Mouse (Mus musculus) liver, embryonic 15.5 days (tissue): ENCODE measurements at regions not wholly inside any gene's neighbourhood (a gene's known extent, or its start where the extent isn't known, plus 50 kb on each side); places are given as distances from the start of the nearest gene placed in this dataset.

Experiments used
- ATAC-seq: fragments of 200-750 bp; cut with Nextera tagmentation; 2 replicates; pipeline ENCODE4 v1.8.0; 2017; ENCODE audit warnings: moderate number of reproducible peaks, mild to moderate bottlenecking, moderate library complexity; ENCODE audit not compliant: insufficient read depth
- H3K27ac ChIP-seq: fragments of 300-500 bp; sonication (generic); replicated peaks from 2 replicates; pipeline ENCODE4 v1.5.1; 2015; ENCODE audit warnings: mild to moderate bottlenecking, inconsistent platforms
- H3K27me3 ChIP-seq: fragments of 300-500 bp; sonication (generic); 2 replicates; pipeline ENCODE4 v1.6.1; 2015; ENCODE audit warnings: mild to moderate bottlenecking, inconsistent platforms
- H3K36me3 ChIP-seq: fragments of 300-500 bp; sonication (generic); replicated peaks from 2 replicates; pipeline ENCODE4 v1.6.1; 2015; ENCODE audit warnings: moderate library complexity, mild to moderate bottlenecking, inconsistent platforms
- H3K4me1 ChIP-seq: fragments of 300-500 bp; sonication (generic); replicated peaks from 2 replicates; pipeline ENCODE4 v1.6.1; 2015; ENCODE audit warnings: inconsistent platforms
- H3K4me2 ChIP-seq: fragments of 300-500 bp; sonication (generic); 2 replicates; pipeline ENCODE4 v1.6.1; 2015; ENCODE audit warnings: moderate library complexity, mild to moderate bottlenecking, inconsistent platforms
- H3K4me3 ChIP-seq: fragments of 300-500 bp; sonication (generic); replicated peaks from 2 replicates; pipeline ENCODE4 v1.5.1; 2015; ENCODE audit warnings: mild to moderate bottlenecking, inconsistent platforms
- H3K9ac ChIP-seq: fragments of 300-500 bp; sonication (generic); 2 replicates; pipeline ENCODE4 v1.6.1; 2015; ENCODE audit warnings: moderate library complexity, mild to moderate bottlenecking, inconsistent platforms
- H3K9me3 ChIP-seq: fragments of 300-500 bp; sonication (generic); replicated peaks from 2 replicates; pipeline ENCODE4 v1.6.1; 2016; ENCODE audit warnings: inconsistent platforms
- WGBS: fragments of 180-500 bp; shearing (Covaris S2); methylation state at CpG from one replicate; pipeline ENCODE4 v1.1.7; 2015; ENCODE audit warnings: mixed read lengths; ENCODE audit not compliant: insufficient replicate concordance; 5-methylcytosine and 5-hydroxymethylcytosine counted together

DNA sequence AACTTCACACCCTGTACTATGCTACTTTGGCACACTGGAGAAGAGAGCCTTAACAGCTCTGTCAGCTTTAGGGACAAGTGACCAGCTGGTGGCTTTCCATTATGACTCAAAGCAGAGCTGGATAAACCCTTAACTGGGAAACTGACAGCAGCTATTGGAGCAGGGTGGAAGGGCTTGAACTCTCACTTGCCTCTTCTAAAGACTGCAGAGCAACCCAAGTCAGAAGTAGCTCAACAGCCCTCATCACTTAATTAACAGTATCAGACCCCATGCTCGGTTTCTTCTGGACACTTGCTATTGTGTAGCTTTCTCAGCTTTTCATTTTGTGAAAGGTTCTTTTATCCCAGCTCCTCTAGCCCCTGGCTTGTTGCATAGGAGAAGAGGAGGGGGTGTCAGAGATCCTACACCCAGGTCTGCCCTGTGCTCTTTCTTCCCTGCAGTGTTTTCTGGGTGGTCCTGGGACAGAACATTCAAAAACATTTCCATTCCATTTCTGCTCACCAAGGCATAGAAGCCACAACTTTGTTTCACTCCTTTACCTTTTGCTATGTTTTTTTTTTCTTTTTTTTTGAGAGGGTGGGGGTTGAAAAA, 373.1 kb upstream of the Plxna2 start:
- H3K9ac ChIP-seq = no peak overlapping the region
- H3K9me3 ChIP-seq = no peaks in the 10 kb centered on the region
- no peaks in the 10 kb centered on the region for H3K36me3 ChIP-seq
- 45% methylated on average over 1 of the region's 1 CpGs for WGBS
- H3K27ac ChIP-seq = no peak overlapping the region
- H3K4me1 ChIP-seq = no peaks in the 10 kb centered on the region
- no peaks in the 10 kb centered on the region for H3K27me3 ChIP-seq
- no peak overlapping the region for H3K4me2 ChIP-seq
- no peak overlapping the region for H3K4me3 ChIP-seq
- no peak for ATAC-seq

DNA sequence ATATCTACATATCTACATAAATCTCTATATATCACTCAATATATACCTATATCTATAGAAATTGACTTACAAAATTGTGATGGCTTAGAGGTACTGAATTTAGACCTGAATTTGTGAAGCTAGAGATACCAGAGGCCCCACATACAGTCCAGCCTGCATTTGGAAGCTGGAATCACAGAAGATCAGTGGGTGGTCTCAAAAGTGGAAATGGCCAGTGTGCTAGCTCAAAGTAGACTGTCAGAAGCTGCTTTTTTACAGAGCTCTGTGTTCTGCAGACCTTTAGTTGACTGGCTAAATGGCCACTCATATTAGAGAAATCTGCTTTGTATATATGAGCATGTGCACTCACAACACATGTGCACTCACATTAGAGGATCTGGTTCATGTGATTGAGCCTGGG, 376.9 kb upstream of the Plxna2 start:
- Histone ChIP-seq H3K4me2 (no peak overlapping the region), H3K27me3 (no peaks in the 10 kb centered on the region), H3K27ac (no peak overlapping the region), H3K36me3 (no peaks in the 10 kb centered on the region), H3K9ac (no peak overlapping the region), H3K4me1 (no peaks in the 10 kb centered on the region), H3K4me3 (no peak overlapping the region), H3K9me3 (no peaks in the 10 kb centered on the region)
- ATAC-seq = no peak

DNA sequence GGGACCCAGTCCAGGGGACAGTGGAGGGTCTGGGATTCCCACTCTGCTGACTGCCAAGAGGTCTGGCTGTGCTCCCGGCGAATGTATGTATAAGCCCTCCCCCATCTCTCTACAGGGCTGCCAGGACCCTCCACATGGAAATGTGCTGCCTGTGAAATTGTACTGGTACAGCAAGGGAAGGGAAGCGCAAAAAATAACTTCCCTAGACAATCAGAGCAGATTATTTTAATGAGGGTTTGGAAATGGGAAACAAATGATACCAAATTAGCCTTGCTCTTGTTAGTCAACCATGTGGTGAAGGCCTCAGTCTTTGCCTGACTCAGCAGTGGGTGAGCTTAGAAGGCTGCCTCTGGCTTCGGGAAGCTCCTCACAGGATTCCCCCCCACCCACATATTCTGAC, 386.8 kb upstream of the Plxna2 start:
- Histone ChIP-seq H3K27ac (no peak overlapping the region), H3K27me3 (no peaks in the 10 kb centered on the region), H3K4me2 (no peak overlapping the region), H3K4me1 (no peaks in the 10 kb centered on the region), H3K36me3 (no peaks in the 10 kb centered on the region), H3K9me3 (no peaks in the 10 kb centered on the region), H3K9ac (no peak overlapping the region), H3K4me3 (no peak overlapping the region)
- ATAC-seq = no peak
- 52% methylated on average over 4 of the region's 4 CpGs for WGBS

DNA sequence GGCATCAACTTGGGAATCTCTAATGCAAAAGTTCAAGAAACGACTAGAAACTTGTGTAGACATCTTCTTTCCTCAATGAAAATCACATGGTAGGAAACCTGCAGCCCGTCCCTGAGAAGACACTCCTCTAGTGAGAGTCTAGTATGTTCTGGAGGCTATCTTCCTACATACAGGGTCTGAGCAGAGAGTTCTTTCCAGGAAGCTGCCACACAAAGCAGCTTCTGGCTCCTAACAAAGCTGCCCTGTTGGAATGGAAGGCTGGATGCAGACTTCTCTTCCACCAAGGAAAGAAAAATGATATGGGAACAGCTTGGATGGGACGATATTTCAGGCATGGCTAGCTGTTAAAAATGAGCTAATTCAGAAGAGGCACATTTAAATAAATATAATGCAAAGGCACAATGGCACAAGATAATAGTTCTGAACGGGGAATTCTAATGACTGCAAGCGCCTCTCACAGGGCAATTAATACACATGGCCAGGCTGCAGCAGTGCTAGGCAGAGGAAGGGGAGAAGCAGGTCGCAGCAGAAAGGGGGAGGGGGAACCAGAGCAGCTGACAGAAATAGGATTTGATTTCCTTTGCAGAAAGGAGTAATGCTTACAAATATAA, 391.4 kb upstream of the Plxna2 start:
- WGBS = 30% methylated on average over 6 of the region's 6 CpGs
- no peaks in the 10 kb centered on the region for H3K9me3 ChIP-seq
- no peak overlapping the region for H3K4me2 ChIP-seq
- no peak overlapping the region for H3K4me3 ChIP-seq
- ATAC-seq = no peak
- no peak overlapping the region for H3K27ac ChIP-seq
- H3K9ac ChIP-seq = no peak overlapping the region
- H3K4me1 ChIP-seq = no peaks in the 10 kb centered on the region
- no peaks in the 10 kb centered on the region for H3K27me3 ChIP-seq
- no peaks in the 10 kb centered on the region for H3K36me3 ChIP-seq

DNA sequence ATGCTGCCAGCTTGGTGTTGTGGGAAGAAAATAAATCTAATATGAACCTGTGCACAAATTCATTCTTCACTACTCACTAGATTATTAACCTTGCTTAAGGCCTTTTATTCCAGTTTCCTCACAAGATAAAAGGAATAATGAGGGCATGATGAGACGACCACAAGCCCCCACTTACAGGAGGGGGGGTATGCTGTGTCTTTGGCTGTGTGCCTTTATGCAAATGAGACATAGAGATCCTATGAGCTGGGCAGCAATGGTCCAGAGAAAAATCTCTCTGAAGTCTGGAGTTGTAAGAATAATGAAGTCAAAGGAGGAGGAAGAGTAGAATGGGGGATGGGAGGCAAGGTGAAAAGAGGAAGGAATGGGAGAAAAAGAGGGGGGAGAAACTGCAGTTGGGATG, 392.2 kb upstream of the Plxna2 start:
- Histone ChIP-seq H3K27ac (no peak overlapping the region), H3K4me1 (no peaks in the 10 kb centered on the region), H3K9me3 (no peaks in the 10 kb centered on the region), H3K4me2 (no peak overlapping the region), H3K4me3 (no peak overlapping the region), H3K27me3 (no peaks in the 10 kb centered on the region), H3K9ac (no peak overlapping the region), H3K36me3 (no peaks in the 10 kb centered on the region)
- ATAC-seq = no peak
- WGBS = 22% methylated on average over 1 of the region's 1 CpGs

DNA sequence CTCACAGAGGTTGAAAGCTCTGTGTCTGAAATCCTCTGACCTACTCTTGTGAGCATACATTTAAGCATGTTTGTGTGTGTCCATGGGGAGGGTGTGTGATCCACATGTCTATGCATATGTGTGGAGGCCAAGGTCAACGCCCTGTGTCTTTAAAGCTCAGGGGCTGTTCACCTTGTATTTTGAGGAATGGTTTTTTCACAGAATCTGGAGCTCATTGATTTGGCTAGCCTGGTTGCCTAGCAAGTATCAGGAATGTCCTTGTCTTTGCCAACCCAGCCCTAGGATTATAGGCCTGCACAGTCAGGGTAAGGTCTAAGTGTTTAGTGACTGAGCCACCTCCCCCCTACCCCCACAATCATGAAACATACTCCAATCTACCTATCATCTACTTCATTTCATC, 394.0 kb upstream of the Plxna2 start:
- ATAC-seq = no peak
- Histone ChIP-seq H3K9me3 (no peaks in the 10 kb centered on the region), H3K9ac (no peak overlapping the region), H3K27me3 (no peaks in the 10 kb centered on the region), H3K4me2 (no peak overlapping the region), H3K4me1 (no peaks in the 10 kb centered on the region), H3K36me3 (no peaks in the 10 kb centered on the region), H3K27ac (no peak overlapping the region), H3K4me3 (no peak overlapping the region)
- WGBS = 39% methylated on average over 1 of the region's 1 CpGs

DNA sequence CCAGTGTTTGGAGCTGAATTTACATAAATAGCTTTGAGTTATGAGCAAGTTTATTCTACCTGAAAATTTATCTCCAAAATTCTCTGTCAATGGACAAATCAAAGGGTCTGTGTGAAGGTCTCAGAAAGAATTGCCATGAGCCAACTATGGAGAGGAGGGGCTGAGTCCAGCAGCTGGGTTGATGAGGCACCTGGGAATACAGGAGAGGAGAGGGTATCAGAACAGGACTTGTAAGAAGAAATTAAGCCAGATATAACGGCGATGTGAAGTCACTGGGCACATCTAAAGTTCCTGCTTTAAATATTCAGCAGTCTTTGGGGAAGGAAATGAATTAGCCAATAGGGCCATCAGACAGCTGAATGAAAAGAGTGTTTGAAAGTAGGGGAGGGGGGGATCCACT, 394.4 kb upstream of the Plxna2 start:
- H3K36me3 ChIP-seq = no peaks in the 10 kb centered on the region
- no peaks in the 10 kb centered on the region for H3K4me1 ChIP-seq
- no peak overlapping the region for H3K27ac ChIP-seq
- ATAC-seq = no peak
- H3K27me3 ChIP-seq = no peaks in the 10 kb centered on the region
- H3K4me3 ChIP-seq = no peak overlapping the region
- H3K4me2 ChIP-seq = no peak overlapping the region
- H3K9ac ChIP-seq = no peak overlapping the region
- H3K9me3 ChIP-seq = no peaks in the 10 kb centered on the region
- 27% methylated on average over 2 of the region's 2 CpGs for WGBS

DNA sequence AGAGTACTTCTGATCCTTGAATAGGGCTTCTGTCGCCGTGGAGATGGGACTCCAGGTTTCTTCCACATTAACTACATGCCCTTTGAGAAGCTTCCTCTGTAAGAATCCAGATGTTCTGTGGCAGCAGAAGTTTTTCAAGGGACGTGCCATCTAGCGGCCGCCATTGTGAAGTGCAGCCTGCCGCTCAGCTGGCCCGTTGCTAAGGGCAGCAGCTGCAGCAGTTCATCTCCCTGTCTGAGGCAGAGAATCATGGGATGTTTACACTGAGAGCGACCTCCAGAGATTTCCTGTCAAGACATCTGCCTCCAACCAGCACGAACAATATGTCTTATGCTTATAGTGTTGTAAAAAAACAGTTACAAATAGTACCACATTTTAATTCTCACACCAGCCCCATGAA, 395.0 kb upstream of the Plxna2 start:
- no peak for ATAC-seq
- Histone ChIP-seq H3K9ac (no peak overlapping the region), H3K4me1 (no peaks in the 10 kb centered on the region), H3K9me3 (no peaks in the 10 kb centered on the region), H3K27ac (no peak overlapping the region), H3K4me3 (no peak overlapping the region), H3K27me3 (no peaks in the 10 kb centered on the region), H3K36me3 (no peaks in the 10 kb centered on the region), H3K4me2 (no peak overlapping the region)
- WGBS = under 1% methylated on average over 9 of the region's 9 CpGs

DNA sequence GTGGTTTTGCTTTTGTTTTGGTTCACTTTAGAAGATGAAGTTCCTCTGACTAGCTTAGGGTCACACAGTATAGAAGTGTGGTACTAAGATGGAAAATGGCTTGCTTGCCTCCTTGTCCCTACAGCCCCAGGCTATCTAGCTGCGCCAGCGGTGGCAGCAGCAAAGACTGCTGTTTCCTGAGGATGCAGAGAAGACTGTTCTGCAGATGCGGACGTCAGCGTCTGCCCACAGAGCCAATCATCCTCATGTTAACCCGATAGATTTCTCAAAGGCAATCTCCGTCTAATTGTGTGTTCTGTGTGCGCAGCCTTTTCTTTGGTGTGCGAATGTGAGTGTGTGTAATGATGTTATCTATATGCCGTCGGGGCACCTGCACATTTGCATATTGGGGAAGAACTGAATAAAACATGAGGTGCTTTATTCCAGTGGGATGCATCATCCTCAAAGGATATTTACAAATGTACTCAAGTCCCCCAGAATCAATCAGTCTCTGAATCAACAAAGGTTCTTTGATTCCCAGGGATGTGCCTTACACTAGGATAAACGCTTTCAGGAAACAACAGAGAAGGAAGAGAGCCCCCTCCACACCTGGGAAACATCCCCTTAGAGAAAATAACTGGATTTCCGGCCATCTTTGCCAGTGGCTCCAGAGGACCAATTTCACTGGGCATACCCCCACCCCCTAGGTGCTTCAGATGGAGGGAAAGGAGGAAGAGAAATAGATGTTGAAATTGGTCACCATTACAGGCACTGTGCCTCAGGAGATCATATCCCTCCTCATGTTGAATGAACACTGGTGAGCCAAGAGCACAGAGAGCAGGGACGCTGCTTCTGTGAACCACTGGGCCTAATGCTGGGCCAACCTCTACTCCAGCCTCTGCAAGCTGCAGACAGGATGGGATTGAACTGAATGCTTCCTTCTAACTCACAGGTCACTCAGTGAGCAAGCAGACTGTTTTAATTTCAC, 409.7 kb upstream of the Plxna2 start:
- ATAC-seq = no peak
- no peaks in the 10 kb centered on the region for H3K27me3 ChIP-seq
- no peak overlapping the region for H3K4me2 ChIP-seq
- no peaks in the 10 kb centered on the region for H3K36me3 ChIP-seq
- no peak overlapping the region for H3K4me3 ChIP-seq
- H3K9ac ChIP-seq = no peak overlapping the region
- no peak overlapping the region for H3K27ac ChIP-seq
- H3K4me1 ChIP-seq = no peaks in the 10 kb centered on the region
- no peaks in the 10 kb centered on the region for H3K9me3 ChIP-seq
- 44% methylated on average over 14 of the region's 14 CpGs for WGBS

DNA sequence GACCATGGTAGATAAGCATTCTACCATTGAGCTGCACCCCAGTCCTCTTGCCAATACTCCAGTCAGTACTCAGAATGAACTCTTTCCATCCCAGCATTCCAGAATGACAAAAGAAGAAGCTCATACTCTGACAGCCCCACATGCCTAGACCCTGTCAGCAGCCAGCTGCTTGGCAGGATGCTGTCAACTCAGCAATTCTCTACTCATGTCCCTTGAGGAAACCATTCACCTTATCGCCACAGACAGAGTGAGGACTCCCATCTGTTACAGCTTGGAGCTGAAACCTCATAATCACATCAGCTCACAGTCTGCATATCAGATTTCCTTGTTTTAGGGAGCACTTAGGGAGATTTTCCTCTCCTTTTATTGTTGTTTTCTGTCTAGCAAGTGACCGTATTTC, 420.5 kb upstream of the Plxna2 start:
- Histone ChIP-seq H3K27ac (no peak overlapping the region), H3K4me2 (no peak overlapping the region), H3K9ac (no peak overlapping the region), H3K9me3 (no peaks in the 10 kb centered on the region), H3K36me3 (no peaks in the 10 kb centered on the region), H3K4me3 (no peak overlapping the region), H3K4me1 (no peaks in the 10 kb centered on the region), H3K27me3 (no peaks in the 10 kb centered on the region)
- WGBS = 46% methylated on average over 2 of the region's 2 CpGs
- no peak for ATAC-seq

DNA sequence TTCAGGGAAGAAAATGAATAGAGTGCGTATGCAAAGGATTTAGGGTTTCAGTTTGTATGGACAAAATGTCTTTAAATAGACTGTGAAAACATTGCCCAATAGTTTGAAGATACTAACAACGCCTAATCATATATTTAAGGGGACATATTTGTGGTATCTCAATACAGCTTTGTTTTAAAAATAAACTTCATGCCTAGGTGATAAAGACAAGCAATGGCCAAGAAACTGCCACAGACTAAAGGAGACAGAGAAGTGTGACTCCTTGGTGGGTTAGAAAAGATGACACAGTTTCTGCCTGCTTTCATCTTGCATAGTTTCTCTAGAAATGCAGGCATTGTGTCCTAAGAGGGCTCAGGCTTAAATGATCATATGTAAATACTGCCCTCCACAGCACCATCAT, 435.7 kb upstream of the Plxna2 start:
- Histone ChIP-seq H3K36me3 (no peaks in the 10 kb centered on the region), H3K4me3 (no peak overlapping the region), H3K9me3 (no peaks in the 10 kb centered on the region), H3K27me3 (no peaks in the 10 kb centered on the region), H3K4me1 (no peaks in the 10 kb centered on the region), H3K4me2 (no peak overlapping the region), H3K27ac (no peak overlapping the region), H3K9ac (no peak overlapping the region)
- ATAC-seq = no peak
- WGBS = 59% methylated on average over 2 of the region's 2 CpGs
